Mouse (Mus musculus) intestine, embryonic 14.5 days (tissue): ENCODE measurements around the gene Fgfr4. TPM values are rescaled to one million over a fixed set of nuclear protein-coding genes. Genes with fewer than 3 reads are reported as not detected.
A peak's percentile ranks its signal among the peaks of the same experiment; 100 is the strongest.
"Not testable (repeated sequence)": the region's sequence is repeated elsewhere in the genome, so short reads cannot be mapped to it uniquely, and the experiment has no call there.

Experiments used
- ATAC-seq: fragments of 200-750 bp; cut with Nextera tagmentation; replicated peaks from 2 replicates; pipeline ENCODE4 v1.8.0; 2017; ENCODE audit warnings: low read depth, moderate number of reproducible peaks, moderate TSS enrichment, moderate library complexity; ENCODE audit not compliant: low FRiP score, low TSS enrichment
- DNase-seq: peaks from one replicate; pipeline ENCODE4 v3.0.0-alpha.2; 2018; ENCODE audit warnings: low spot score
- H3K27ac ChIP-seq: fragments of 300-500 bp; sonication (generic); 2 replicates; pipeline ENCODE4 v1.5.1; 2014; ENCODE audit warnings: low read depth, mild to moderate bottlenecking, control low read depth
- H3K27me3 ChIP-seq: fragments of 300-500 bp; sonication (generic); replicated peaks from 2 replicates; pipeline ENCODE4 v1.6.1; 2014; ENCODE audit warnings: low read length, control low read depth; ENCODE audit not compliant: control insufficient read depth, insufficient read depth
- H3K36me3 ChIP-seq: fragments of 300-500 bp; sonication (generic); 2 replicates; pipeline ENCODE4 v1.6.1; 2014; ENCODE audit warnings: low read length, control low read depth; ENCODE audit not compliant: control insufficient read depth, insufficient read depth
- H3K4me1 ChIP-seq: fragments of 300-500 bp; sonication (generic); replicated peaks from 2 replicates; pipeline ENCODE4 v1.6.1; 2014; ENCODE audit warnings: low read length, control low read depth, mixed read lengths; ENCODE audit not compliant: control insufficient read depth, insufficient read depth
- H3K4me2 ChIP-seq: fragments of 300-500 bp; sonication (generic); 2 replicates; pipeline ENCODE4 v1.6.1; 2014; ENCODE audit warnings: low read length
- H3K4me3 ChIP-seq: fragments of 300-500 bp; sonication (generic); 2 replicates; pipeline ENCODE4 v1.5.1; 2014; ENCODE audit warnings: low read depth, low read length, control low read depth, mixed read lengths
- H3K9ac ChIP-seq: fragments of 300-500 bp; sonication (generic); 2 replicates; pipeline ENCODE4 v1.6.1; 2014; ENCODE audit warnings: mild to moderate bottlenecking, low read length
- H3K9me3 ChIP-seq: fragments of 300-500 bp; sonication (generic); 2 replicates; pipeline ENCODE4 v1.6.1; 2016; ENCODE audit warnings: low read length, control low read depth; ENCODE audit not compliant: control insufficient read depth
- WGBS: fragments of 180-500 bp; shearing (Covaris S2); extraction: QIAGEN DNeasy Blood & Tissue Kit; methylation state at CpG from one replicate; pipeline ENCODE4 v1.1.7; 2014; 5-methylcytosine and 5-hydroxymethylcytosine counted together
- polyA plus RNA-seq: library from polyadenylated mRNA; unstranded; fragments of >200 nt; fragmentation: Nextera tagmentation; extraction: Ambion mirVana; gene quantifications from 2 replicates; pipeline ENCODE4 v1.2.1, GENCODE M21; 2014

The Fgfr4 gene
- polyA plus RNA-seq, 1 experiment from 2014 or later, result 19.5 TPM

DNA sequence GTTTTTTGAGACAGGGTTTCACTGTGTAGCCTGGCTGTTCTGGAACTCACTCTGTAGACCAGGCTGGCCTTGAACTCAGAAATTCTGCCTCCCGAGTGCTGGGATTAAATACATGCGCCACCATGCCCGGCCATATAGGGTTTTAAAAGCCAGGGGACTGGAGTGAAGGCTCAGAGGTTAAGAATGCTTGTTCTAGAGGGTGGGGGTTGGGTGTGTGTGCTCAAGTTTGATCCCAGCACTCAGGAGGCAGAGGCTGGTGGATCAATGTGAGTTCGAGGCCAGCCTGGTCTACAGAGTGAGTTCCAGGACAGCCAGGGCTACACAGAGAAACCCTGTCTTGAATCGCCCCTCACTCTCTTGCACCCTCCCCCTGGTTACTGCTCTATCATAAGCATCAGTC lies 39.1 kb downstream of the Fgfr4 start:
- DNase-seq (no peak), ATAC-seq (no peak)
- no peaks in the 10 kb centered on the region for H3K9me3 ChIP-seq
- H3K4me3 ChIP-seq, result no peak overlapping the region
- H3K9ac ChIP-seq, result no peak overlapping the region
- H3K36me3 ChIP-seq, result no peaks in the 10 kb centered on the region
- H3K4me1 ChIP-seq, result peaks cover 9% of the 10 kb centered on the region
- no peak overlapping the region for H3K27ac ChIP-seq
- no peak overlapping the region for H3K4me2 ChIP-seq
- no peaks in the 10 kb centered on the region for H3K27me3 ChIP-seq
- 88% methylated on average over 5 of the region's 5 CpGs for WGBS

GRCm38 (mm10) chr13:55202758-55203157 lies 50.3 kb downstream of the Fgfr4 start:
- H3K4me3 ChIP-seq, H3K27me3 ChIP-seq, H3K36me3 ChIP-seq, H3K27ac ChIP-seq, H3K9ac ChIP-seq, H3K9me3 ChIP-seq, DNase-seq, H3K4me2 ChIP-seq, ATAC-seq, H3K4me1 ChIP-seq: not testable (repeated sequence)
- 87% methylated on average over 4 of the region's 4 CpGs for WGBS

- DNase-seq (no peak), ATAC-seq (no peak)
- no peaks in the 10 kb centered on the region for H3K36me3 ChIP-seq
- H3K4me1 ChIP-seq, result no peaks in the 10 kb centered on the region
- H3K4me3 ChIP-seq, result no peak overlapping the region
- no peaks in the 10 kb centered on the region for H3K9me3 ChIP-seq
- WGBS, result 66% methylated on average over 9 of the region's 9 CpGs
- no peak overlapping the region for H3K4me2 ChIP-seq
- H3K27me3 ChIP-seq, result no peaks in the 10 kb centered on the region
- no peak overlapping the region for H3K27ac ChIP-seq
- no peak overlapping the region for H3K9ac ChIP-seq
Measured at GRCm38 (mm10) chr13:55203740-55204139, 51.3 kb downstream of the Fgfr4 start.

DNA sequence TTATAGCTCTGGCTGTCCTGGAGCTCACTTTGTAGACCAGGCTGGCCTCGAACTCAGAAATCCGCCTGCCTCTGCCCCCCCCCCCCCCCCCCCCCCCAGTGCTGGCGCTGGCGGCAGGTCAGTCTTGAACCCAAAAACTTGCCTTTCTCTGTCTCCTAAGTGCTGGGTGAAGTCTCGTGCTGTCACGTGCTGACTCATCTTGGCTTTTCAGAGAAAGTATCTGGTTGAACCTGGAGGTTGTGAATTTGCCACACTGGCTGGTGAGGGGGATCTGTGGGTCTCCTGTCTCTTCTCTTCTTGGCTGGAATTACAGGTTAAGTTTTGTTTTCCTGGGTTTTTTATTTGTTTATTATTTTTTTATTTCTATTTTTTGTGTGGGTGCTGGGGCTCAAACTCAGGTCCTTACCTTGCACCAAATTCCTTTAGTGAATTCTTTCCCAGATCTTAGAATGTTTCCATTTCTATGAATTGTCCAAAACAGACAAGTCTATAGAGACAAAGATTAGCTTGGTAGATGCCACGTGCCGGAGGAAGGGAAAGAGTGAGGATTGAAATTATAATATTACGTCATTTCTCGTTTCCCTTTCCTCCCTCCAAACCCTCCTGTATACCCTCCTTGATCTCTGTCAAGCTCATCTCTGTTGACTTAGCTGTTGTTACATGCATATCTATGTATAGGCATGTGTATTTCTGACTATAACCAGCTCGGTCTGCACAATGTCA lies 52.4 kb downstream of the Fgfr4 start:
- H3K9me3 ChIP-seq, result no peaks in the 10 kb centered on the region
- no peak overlapping the region for H3K27ac ChIP-seq
- no peak overlapping the region for H3K4me3 ChIP-seq
- ATAC-seq (no peak), DNase-seq (no peak)
- H3K4me2 ChIP-seq, result no peak overlapping the region
- peaks cover 4% of the 10 kb centered on the region; the same call in 1 of the 2 replicates for H3K4me1 ChIP-seq
- H3K36me3 ChIP-seq, result no peaks in the 10 kb centered on the region
- no peaks in the 10 kb centered on the region for H3K27me3 ChIP-seq
- no peak overlapping the region for H3K9ac ChIP-seq
- WGBS, result 77% methylated on average over 8 of the region's 11 CpGs

GRCm38 (mm10) chr13:55205448-55206205 lies 53.2 kb downstream of the Fgfr4 start:
- Histone ChIP-seq H3K27me3 (no peaks in the 10 kb centered on the region), H3K4me1 (peaks cover 6% of the 10 kb centered on the region), H3K4me3 (no peak overlapping the region), H3K9ac (no peak overlapping the region), H3K9me3 (no peaks in the 10 kb centered on the region), H3K27ac (no peak overlapping the region), H3K4me2 (no peak overlapping the region), H3K36me3 (no peaks in the 10 kb centered on the region)
- no peak for DNase-seq
- WGBS, result 92% methylated on average over 6 of the region's 6 CpGs
- ATAC-seq, result no peak

- Histone ChIP-seq H3K36me3 (peaks cover 9% of the 10 kb centered on the region), H3K9ac (no peak overlapping the region), H3K4me1 (peaks cover 20% of the 10 kb centered on the region), H3K4me2 (no peak overlapping the region), H3K27me3 (no peaks in the 10 kb centered on the region), H3K27ac (no peak overlapping the region), H3K9me3 (no peaks in the 10 kb centered on the region), H3K4me3 (no peak overlapping the region)
- DNase-seq (no peak), ATAC-seq (no peak)
- WGBS, result 75% methylated on average over 13 of the region's 13 CpGs
Measured at GRCm38 (mm10) chr13:55208837-55209648, 56.6 kb downstream of the Fgfr4 start.

DNA sequence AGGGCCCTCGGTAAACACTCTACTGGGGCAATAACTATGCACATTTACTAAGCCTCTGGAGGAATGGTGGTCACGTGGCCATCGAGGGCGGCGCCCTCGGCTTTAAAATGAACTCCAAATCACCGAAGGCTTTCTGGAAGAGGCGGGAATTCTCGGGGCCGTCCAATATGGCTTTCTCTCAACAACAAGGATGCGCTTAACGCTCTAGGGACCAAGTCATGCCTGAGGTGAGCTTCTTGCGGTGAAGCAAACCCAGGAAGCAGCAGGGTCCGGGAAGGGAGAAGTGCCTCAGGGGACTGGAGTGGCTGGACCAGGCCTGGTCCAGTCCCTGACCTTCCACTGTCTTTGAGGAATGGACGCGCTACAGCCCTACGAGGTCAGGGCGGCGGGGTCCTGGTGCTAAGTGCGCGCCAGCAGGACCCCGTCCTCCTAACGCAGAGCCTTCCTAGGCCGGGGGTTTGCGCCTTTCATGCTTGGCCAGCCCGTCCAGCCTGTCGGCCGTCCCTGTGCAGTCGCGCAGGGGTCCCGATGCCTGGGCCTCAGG lies 57.3 kb downstream of the Fgfr4 start, which contains the start of gene Nsd1:
Gene Nsd1, plus strand, starts transcription at position 134 of the 544 bp plus-strand sequence.
- peaks cover 15% of the 10 kb centered on the region for H3K36me3 ChIP-seq
- peak within 1 kb of the TSS; percentile 99 for H3K27ac ChIP-seq
- H3K9ac ChIP-seq, result peak within 1 kb of the TSS; percentile 89
- H3K4me2 ChIP-seq, result peak within 1 kb of the TSS; percentile 98
- H3K9me3 ChIP-seq, result no peaks in the 10 kb centered on the region
- 36% methylated on average over 31 of the region's 31 CpGs for WGBS
- peak within 1 kb of the TSS; percentile 91 for H3K4me3 ChIP-seq
- no peaks in the 10 kb centered on the region for H3K27me3 ChIP-seq
- H3K4me1 ChIP-seq, result peaks cover 27% of the 10 kb centered on the region
- no peak for ATAC-seq
- no peak for DNase-seq
